Mouse (Mus musculus) heart, embryonic 10.5 days (tissue): ENCODE results near the gene Stim1. TPM values are rescaled to one million over a fixed set of nuclear protein-coding genes. Genes with fewer than 3 reads are reported as not detected.

ENCODE experiments used
- DNase-seq: peaks from one replicate; pipeline ENCODE4 v3.0.0-alpha.2; 2017; ENCODE audit warnings: low spot score
- H3K27ac ChIP-seq: fragments of 300-500 bp; sonication (generic); 2 replicates; pipeline ENCODE4 v1.5.1; 2016; ENCODE audit warnings: mild to moderate bottlenecking
- H3K27me3 ChIP-seq: fragments of 300-500 bp; sonication (generic); 2 replicates; pipeline ENCODE4 v1.6.1; 2016; ENCODE audit warnings: mild to moderate bottlenecking; ENCODE audit not compliant: poor library complexity, insufficient read depth, severe bottlenecking
- H3K36me3 ChIP-seq: fragments of 300-500 bp; sonication (generic); 2 replicates; pipeline ENCODE4 v1.6.1; 2016; ENCODE audit warnings: mild to moderate bottlenecking, moderate library complexity
- H3K4me1 ChIP-seq: fragments of 300-500 bp; sonication (generic); 2 replicates; pipeline ENCODE4 v1.6.1; 2016; ENCODE audit warnings: mild to moderate bottlenecking
- H3K4me3 ChIP-seq: fragments of 300-500 bp; sonication (generic); 2 replicates; pipeline ENCODE4 v1.5.1; 2016; ENCODE audit warnings: mild to moderate bottlenecking, moderate library complexity
- H3K9me3 ChIP-seq: fragments of 300-500 bp; sonication (generic); 2 replicates; pipeline ENCODE4 v1.6.1; 2016; ENCODE audit warnings: mild to moderate bottlenecking, moderate library complexity
- WGBS: fragments of 180-500 bp; shearing (Covaris S2); methylation state at CpG from one replicate; pipeline ENCODE4 v1.1.7; 2016; 5-methylcytosine and 5-hydroxymethylcytosine counted together
- polyA plus RNA-seq: library from polyadenylated mRNA; unstranded; fragments of >200 nt; fragmentation: Nextera tagmentation; extraction: Ambion mirVana; gene quantifications from 2 replicates; pipeline ENCODE4 v1.2.1, GENCODE M21; 2016

Gene Stim1
- polyA plus RNA-seq, 1 experiment from 2014 or later = 16.6 TPM

DNA sequence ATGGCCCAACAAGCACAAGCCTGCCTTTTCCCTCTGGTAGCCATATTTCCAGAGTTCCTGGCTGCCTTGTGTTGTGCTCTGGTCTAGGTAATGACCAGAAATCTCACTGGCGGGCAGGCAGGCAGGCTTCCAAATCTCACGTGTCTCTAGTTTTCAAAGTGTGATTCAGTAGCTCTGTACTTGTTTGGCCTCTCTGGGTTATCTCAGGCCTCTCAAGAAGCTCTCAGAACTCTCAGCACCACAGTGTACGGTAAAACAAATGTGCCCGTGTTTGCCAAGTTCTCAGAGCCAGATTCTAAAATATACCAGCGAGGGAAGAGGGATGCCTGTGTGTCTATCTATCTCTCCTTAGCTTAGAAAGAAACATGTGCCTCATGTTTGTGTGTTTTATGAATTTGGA lies 14.7 kb downstream of the Stim1 start:
- Histone ChIP-seq H3K36me3 (no peaks in the 10 kb centered on the region), H3K27me3 (peaks cover 80% of the 10 kb centered on the region), H3K4me3 (no peak overlapping the region), H3K9me3 (no peaks in the 10 kb centered on the region), H3K4me1 (no peaks in the 10 kb centered on the region), H3K27ac (no peak overlapping the region)
- peak; percentile 84 for DNase-seq
- 36% methylated on average over 5 of the region's 5 CpGs for WGBS

GRCm38 (mm10) chr7:102289466-102289865 lies 21.9 kb downstream of the Stim1 start:
- H3K27me3 ChIP-seq = peaks cover 47% of the 10 kb centered on the region
- H3K9me3 ChIP-seq = no peaks in the 10 kb centered on the region
- DNase-seq = no peak
- WGBS = 76% methylated on average over 6 of the region's 6 CpGs
- no peak overlapping the region for H3K4me3 ChIP-seq
- no peak overlapping the region for H3K27ac ChIP-seq
- H3K36me3 ChIP-seq = no peaks in the 10 kb centered on the region
- H3K4me1 ChIP-seq = 0 out of 2 replicates have a peak, but pooled peaks cover 4% of the 10 kb centered on the region

GRCm38 (mm10) chr7:102292228-102292627 lies 24.6 kb downstream of the Stim1 start:
- no peak overlapping the region for H3K27ac ChIP-seq
- peaks cover 20% of the 10 kb centered on the region; the same call in 1 of the 2 replicates for H3K27me3 ChIP-seq
- no peaks in the 10 kb centered on the region for H3K36me3 ChIP-seq
- no peak overlapping the region for H3K4me3 ChIP-seq
- H3K4me1 ChIP-seq = 0 out of 2 replicates have a peak, but pooled peaks cover 4% of the 10 kb centered on the region
- DNase-seq = no peak
- WGBS = 92% methylated on average over 3 of the region's 3 CpGs
- H3K9me3 ChIP-seq = no peaks in the 10 kb centered on the region

GRCm38 (mm10) chr7:102293234-102293633 lies 25.6 kb downstream of the Stim1 start:
- Histone ChIP-seq H3K27me3 (peaks cover 10% of the 10 kb centered on the region; the same call in 1 of the 2 replicates), H3K4me1 (0 out of 2 replicates have a peak, but pooled peaks cover 4% of the 10 kb centered on the region), H3K36me3 (no peaks in the 10 kb centered on the region), H3K4me3 (no peak overlapping the region), H3K9me3 (no peaks in the 10 kb centered on the region), H3K27ac (no peak overlapping the region)
- no peak for DNase-seq
- 12% methylated on average over 2 of the region's 2 CpGs for WGBS

GRCm38 (mm10) chr7:102300761-102301160 lies 33.2 kb downstream of the Stim1 start:
- Histone ChIP-seq H3K27me3 (no peaks in the 10 kb centered on the region; the same call in 1 of the 2 replicates), H3K27ac (no peak overlapping the region), H3K4me1 (no peaks in the 10 kb centered on the region), H3K36me3 (no peaks in the 10 kb centered on the region), H3K9me3 (no peaks in the 10 kb centered on the region), H3K4me3 (no peak overlapping the region)
- no peak for DNase-seq
- WGBS = 79% methylated on average over 1 of the region's 1 CpGs

DNA sequence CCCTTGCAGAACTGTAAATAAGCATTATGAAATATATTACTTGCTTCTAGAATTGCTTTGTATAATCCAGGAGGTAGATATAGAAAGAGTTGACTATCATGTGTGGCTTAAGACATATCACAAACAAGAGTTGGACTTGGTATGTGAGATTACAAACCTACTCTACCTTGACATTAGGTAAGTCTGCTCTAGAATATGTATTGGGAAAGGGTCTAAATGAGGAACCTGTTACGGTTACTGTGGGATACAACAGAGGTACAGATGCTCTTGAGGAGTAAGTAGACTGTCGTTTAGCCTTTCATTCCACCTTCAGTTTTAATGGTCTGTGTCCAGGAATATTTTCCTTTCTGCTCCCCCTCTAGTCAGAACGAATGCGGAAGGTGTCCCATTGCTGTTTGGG lies 34.9 kb downstream of the Stim1 start:
- DNase-seq = no peak
- Histone ChIP-seq H3K9me3 (no peaks in the 10 kb centered on the region), H3K27me3 (no peaks in the 10 kb centered on the region), H3K4me1 (no peaks in the 10 kb centered on the region), H3K4me3 (no peak overlapping the region), H3K36me3 (no peaks in the 10 kb centered on the region), H3K27ac (no peak overlapping the region)
- WGBS = 86% methylated on average over 4 of the region's 4 CpGs

DNA sequence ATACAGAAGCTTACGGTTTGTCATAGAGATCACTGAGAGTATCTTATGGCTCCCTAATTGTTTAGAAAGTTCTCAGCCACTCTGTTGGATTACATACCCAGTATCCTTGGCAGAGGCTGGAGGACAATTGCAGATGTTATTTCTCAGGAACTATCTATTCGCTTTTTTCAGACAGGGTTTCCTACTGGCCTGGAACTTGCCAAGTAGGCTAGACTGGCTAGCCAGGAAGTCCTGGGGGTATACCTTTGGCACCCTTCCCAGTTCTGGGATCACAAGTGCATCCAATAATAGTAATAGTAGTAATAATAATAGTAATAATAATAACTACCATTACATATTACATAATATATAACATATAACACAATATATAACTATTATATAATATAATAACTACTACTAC lies 38.0 kb downstream of the Stim1 start:
- H3K4me3 ChIP-seq = no peak overlapping the region
- no peaks in the 10 kb centered on the region for H3K36me3 ChIP-seq
- no peaks in the 10 kb centered on the region for H3K4me1 ChIP-seq
- WGBS = 75% methylated on average over 2 of the region's 2 CpGs
- no peaks in the 10 kb centered on the region for H3K27me3 ChIP-seq
- DNase-seq = no peak
- H3K27ac ChIP-seq = no peak overlapping the region
- no peaks in the 10 kb centered on the region for H3K9me3 ChIP-seq

DNA sequence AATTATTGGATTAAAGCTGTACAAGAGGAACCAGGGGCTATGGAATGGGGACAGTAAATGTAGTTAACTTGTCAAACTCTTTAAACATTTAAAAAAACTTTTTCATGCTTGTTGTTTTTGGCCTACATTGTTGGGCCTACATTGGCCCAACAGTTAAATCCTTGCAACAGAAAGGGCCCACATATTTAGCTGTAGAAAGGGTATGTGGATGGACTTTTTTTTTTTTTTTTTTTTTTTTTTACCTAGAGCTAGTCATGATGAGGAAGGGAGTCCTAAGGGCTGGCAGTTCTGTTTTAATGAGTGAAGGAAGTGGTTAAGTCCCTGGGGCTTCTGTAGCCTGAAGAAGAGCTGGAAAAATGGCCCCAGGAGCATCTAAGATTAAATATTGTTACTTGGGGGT lies 42.7 kb downstream of the Stim1 start:
- Histone ChIP-seq H3K36me3 (no peaks in the 10 kb centered on the region), H3K4me1 (peaks cover 5% of the 10 kb centered on the region; the same call in 1 of the 2 replicates)
- DNase-seq = no peak

DNA sequence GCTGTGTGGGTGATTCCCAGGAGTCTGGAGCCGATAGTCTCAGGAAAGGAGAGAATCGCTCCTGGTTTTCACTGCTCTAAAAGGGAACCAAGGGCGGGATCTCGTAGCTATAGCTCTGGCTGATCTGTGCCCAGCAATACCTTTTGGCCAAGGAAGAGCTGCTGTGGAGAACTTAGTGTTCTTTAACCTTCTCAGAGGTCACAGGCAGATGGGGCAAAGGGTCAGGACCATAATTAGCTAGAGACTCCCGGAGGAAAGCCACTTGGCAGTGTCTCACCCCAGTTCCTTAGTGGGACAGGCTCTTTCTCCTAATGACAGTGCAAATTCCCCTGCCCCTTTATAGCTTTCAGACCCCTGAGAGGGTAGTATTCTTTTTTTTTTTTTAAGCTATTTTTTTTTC lies 43.2 kb downstream of the Stim1 start:
- Histone ChIP-seq H3K27me3 (no peaks in the 10 kb centered on the region), H3K27ac (no peak overlapping the region), H3K4me1 (peaks cover 9% of the 10 kb centered on the region; the same call in 1 of the 2 replicates), H3K4me3 (no peak overlapping the region), H3K36me3 (no peaks in the 10 kb centered on the region), H3K9me3 (no peaks in the 10 kb centered on the region)
- DNase-seq = no peak
- WGBS = 76% methylated on average over 5 of the region's 5 CpGs

More for the DNA sequence above, 42.7 kb downstream of the Stim1 start:
- Histone ChIP-seq H3K27ac (no peak overlapping the region), H3K9me3 (no peaks in the 10 kb centered on the region), H3K4me3 (no peak overlapping the region), H3K27me3 (no peaks in the 10 kb centered on the region)

- Histone ChIP-seq H3K4me3 (no peak overlapping the region), H3K4me1 (peaks cover 14% of the 10 kb centered on the region; the same call in 1 of the 2 replicates), H3K9me3 (no peaks in the 10 kb centered on the region), H3K27ac (no peak overlapping the region), H3K36me3 (no peaks in the 10 kb centered on the region), H3K27me3 (no peaks in the 10 kb centered on the region)
- no peak for DNase-seq
- WGBS = 73% methylated on average over 4 of the region's 4 CpGs
Measured at GRCm38 (mm10) chr7:102312840-102313534, 45.4 kb downstream of the Stim1 start.

- WGBS = 81% methylated on average over 2 of the region's 2 CpGs
- no peaks in the 10 kb centered on the region for H3K27me3 ChIP-seq
- no peaks in the 10 kb centered on the region for H3K9me3 ChIP-seq
- DNase-seq = no peak
- H3K4me1 ChIP-seq = peaks cover 14% of the 10 kb centered on the region; the same call in 1 of the 2 replicates
- H3K27ac ChIP-seq = no peak overlapping the region
- H3K36me3 ChIP-seq = no peaks in the 10 kb centered on the region
- no peak overlapping the region for H3K4me3 ChIP-seq
Measured at GRCm38 (mm10) chr7:102313535-102313863, 45.9 kb downstream of the Stim1 start.

- Histone ChIP-seq H3K27me3 (no peaks in the 10 kb centered on the region), H3K36me3 (no peaks in the 10 kb centered on the region), H3K4me3 (no peak overlapping the region), H3K4me1 (peaks cover 14% of the 10 kb centered on the region; the same call in 1 of the 2 replicates), H3K9me3 (no peaks in the 10 kb centered on the region), H3K27ac (no peak overlapping the region)
- no peak for DNase-seq
- 43% methylated on average over 1 of the region's 1 CpGs for WGBS
Measured at GRCm38 (mm10) chr7:102314107-102314506, 46.5 kb downstream of the Stim1 start.

DNA sequence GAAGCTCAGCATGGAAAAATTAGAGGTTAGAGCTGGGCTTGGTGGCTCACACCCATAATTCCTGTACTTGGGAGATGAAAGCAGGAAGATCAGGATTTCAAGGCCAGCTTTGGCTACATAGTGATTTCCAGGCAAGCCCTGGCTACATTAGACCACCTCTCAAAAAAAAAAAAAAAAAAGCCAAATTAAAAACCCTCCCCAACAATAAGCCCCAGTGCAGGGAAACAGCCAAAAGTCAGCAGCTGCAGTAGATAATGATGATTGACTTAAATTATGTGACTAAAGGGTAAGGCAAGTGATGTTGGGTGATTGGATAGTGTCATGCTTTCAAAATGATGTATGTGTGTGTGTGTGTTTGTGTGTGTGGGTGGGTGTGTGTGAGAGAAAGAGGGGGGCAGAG lies 47.3 kb downstream of the Stim1 start:
- Histone ChIP-seq H3K4me1 (peaks cover 14% of the 10 kb centered on the region; the same call in 1 of the 2 replicates), H3K36me3 (no peaks in the 10 kb centered on the region), H3K27me3 (no peaks in the 10 kb centered on the region), H3K4me3 (no peak overlapping the region), H3K27ac (no peak overlapping the region), H3K9me3 (no peaks in the 10 kb centered on the region)
- DNase-seq = no peak

GRCm38 (mm10) chr7:102315435-102315834 lies 47.8 kb downstream of the Stim1 start:
- no peak for DNase-seq

More at GRCm38 (mm10) chr7:102315435-102315834, 47.8 kb downstream of the Stim1 start:
- Histone ChIP-seq H3K9me3 (no peaks in the 10 kb centered on the region), H3K27me3 (no peaks in the 10 kb centered on the region), H3K27ac (no peak overlapping the region), H3K4me3 (no peak overlapping the region), H3K36me3 (no peaks in the 10 kb centered on the region), H3K4me1 (peaks cover 14% of the 10 kb centered on the region; the same call in 1 of the 2 replicates)
- 28% methylated on average over 7 of the region's 7 CpGs for WGBS
